Mouse (Mus musculus) adrenal gland, postnatal 14 days (tissue): ENCODE measurements at regions not wholly inside any gene's neighbourhood (a gene's known extent, or its start where the extent isn't known, plus 50 kb on each side); places are given as distances from the start of the nearest gene placed in this dataset.

Source experiments
- DNase-seq: peaks from one replicate; pipeline ENCODE4 v3.0.0; 2021; ENCODE audit warnings: mixed read lengths

DNA sequence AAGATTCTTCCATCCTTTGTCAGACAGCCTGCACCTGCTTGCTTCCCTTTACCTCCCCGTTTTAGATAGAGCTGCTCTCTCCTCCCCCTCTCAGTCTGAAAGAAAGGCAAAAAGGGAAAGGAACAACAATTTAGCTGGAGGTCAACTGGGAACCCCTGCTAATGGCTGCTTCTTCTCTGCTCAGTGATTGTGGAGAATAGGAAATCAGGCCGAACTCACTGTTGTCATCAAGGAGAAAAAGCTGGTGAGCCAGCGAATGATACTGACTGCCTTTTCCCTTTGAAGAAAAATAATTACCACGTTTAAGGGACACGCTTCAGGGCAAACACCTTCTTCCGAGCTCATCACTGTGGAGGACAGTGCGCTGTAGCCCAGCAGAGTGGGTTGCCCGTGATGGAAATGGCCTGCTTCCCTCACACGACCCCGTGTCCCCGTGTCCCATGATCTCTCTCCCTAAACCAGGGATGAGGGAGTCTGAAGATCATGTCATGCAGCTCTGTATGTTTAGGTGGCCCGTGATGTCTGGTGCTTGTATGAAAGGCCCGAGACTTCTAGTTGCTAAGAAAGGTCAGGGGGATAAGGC is 183.8 kb upstream of the Sash1 start:
- DNase-seq: no peak

DNA sequence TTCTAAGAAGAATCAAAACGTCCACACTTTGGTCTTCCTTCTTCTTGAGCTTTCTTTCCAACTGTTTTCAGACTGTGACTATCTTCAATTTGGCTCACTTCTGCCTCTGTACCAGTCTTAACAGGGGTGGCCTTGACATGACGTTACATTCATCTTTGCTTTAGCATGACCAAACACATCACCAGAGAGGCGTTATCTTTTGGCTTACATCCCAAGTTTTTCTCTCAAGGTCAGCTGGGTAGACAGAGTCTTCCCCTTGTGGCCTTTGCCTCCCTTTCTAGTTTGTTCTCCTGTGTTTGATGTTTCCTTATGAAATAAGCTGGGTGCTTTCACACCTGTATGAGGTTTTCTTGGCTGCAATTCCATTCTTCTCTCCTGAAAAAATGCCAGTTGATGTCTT is 180.7 kb upstream of the Sash1 start:
- peak; percentile 27 for DNase-seq

DNA sequence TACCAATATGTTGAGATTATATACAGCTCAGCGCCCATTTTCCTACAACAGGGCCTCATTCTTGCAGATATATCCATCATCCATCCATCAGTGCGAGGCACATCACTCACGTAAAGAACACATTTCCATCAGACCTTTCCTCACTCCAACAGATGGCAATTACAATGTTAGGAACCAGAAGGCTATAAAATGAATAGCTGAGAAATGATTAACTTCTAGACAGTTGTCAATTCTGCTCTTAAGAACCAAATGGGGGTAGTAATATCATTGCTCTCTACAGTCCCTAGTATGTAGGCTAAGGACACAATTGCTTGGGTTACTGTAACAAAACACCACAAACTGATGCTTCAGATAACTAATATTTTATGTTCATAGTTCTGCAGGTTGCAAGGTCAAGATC is 176.1 kb upstream of the Sash1 start:
- no peak for DNase-seq

DNA sequence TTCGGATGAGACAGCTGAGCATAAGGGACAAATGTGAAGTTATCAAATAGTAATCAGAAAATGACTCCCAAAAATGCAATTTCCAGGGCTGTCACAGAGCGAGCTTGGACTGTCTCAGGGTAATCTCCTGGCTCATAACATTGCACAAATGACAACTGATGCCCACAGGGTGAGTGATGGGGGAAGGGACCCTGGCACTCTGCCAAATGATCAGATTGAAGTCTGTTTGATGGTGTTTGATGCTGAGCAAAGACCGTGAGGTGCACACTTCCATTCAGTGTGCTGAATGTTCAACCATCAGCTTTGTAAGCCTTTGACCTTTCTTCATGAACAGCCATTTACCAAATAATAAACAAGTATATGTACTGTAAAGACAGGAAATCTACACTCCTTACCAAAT is 169.4 kb upstream of the Sash1 start:
- peak; percentile 7 for DNase-seq

DNA sequence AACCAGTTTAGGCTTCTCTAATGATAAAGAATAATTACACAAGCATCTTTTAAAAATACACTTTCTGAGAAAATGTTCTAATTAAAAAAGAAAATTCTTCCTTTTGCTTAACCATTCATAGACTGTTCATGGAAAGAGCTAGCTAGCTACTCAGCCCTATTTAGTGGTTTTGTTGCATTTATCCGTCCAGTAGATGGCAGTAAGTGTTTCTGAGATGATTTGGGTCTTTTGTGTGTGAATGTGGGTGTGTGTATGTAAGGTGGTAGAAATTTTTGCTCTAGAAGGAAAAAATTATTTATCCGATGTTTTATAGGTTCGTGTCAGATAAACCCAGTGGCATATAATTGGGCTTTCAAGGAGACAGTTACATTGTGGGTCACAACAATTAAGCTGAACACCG is 167.5 kb upstream of the Sash1 start:
- no peak for DNase-seq

DNA sequence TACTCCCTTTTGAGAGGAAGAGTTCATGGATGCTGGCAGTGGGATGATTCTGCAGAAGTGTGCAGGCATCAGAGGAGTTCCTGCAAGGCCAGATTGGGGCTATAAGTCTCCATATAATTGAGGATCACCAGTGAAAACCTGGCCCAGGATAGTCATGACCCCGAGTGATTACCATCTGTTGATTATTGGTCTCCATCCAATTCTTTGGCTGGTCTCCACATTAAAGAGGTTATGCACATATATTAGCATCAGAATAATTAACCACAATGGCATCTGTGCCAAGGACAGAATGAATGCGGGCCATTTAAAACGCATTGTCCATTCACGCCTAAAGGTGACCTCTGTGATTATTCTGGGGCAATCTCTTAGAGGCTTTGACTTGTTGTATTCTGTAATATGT is 161.5 kb upstream of the Sash1 start:
- no peak for DNase-seq

DNA sequence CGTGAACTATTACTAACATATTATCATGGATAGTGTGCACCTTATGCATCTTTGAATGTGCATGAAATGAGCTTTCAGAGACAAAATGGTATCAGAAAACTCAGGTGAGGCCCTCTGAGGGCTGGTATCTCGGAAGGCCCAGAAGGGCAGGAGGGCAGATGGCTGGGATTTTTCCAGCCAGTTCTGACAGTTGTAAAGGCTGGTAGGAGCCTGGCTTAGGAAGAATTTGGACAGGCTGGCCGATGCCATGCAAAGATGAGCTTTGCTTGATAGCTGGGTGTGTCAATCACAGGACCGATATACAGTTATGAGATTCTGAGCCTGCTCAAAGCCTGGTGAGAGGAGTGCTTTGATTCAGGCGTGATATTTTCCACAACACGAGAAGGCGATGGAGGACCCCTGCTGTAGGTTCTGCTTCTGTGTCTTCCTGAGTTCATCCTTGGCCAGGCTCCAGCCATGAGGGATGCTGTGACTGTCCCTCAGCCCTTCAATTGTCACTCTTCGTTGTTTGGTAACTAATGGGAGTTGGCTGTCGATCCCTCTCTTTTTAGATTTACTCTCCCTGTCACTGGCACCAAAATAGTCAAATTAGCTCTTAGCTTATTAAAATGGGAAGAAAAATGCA is 159.0 kb upstream of the Sash1 start:
- DNase-seq: no peak

DNA sequence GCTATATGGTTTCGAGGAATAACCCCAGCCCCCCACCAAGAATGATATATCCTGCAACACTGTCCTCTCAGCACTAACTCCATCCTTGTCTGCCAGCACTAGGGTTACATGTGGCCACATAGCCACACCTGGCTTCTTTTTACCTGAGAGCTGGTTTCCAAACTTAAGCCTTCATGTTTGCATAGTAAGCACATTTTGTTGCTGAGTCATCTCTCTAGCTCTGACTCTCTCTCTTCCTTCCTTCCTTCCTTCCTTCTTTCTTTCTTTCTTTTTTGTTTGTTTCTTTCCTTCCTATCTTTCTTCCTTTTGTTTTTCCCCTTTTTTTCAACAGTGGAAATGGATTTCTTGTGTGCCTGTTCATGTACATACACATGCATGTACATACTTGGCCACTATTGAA is 157.6 kb upstream of the Sash1 start:
- DNase-seq: no peak

DNA sequence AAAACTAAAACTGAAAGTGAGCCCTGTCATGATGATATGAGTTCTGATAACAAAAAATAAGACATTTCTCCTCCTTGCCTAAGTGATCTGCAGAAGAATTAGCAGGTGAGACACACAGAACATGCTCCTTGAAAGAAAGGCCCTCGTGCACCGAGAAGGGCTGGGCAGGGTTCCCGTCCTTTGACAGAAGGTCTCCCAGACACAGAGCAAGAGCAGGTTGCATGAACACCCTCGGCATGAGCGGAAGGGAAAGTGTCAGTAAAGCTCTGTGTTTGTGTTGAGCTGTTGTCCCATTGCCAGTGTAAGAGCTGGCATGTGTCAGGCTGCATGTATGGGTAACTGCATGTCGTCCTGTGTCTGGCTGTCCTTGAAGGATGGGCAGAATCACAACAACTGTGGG is 144.6 kb upstream of the Sash1 start:
- DNase-seq: no peak

DNA sequence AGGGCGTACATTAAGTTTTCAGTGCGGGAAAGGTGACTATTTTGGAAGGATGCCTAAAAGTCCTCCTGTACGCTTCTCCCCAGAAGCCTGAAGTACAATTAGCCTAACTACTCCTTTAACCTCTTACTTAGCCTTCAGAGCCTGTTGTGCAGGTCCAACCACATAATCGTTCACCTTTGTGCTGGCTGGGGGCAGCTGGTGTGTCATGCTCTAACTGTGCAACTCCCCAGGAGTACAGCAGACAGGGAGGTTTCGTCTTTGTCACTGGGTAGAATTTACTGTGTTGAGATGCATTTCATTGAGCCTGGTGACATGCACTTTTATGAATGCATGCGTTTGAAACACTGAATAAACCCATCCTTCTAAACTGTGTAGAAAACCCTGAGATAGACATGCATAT is 143.6 kb upstream of the Sash1 start:
- DNase-seq: no peak

DNA sequence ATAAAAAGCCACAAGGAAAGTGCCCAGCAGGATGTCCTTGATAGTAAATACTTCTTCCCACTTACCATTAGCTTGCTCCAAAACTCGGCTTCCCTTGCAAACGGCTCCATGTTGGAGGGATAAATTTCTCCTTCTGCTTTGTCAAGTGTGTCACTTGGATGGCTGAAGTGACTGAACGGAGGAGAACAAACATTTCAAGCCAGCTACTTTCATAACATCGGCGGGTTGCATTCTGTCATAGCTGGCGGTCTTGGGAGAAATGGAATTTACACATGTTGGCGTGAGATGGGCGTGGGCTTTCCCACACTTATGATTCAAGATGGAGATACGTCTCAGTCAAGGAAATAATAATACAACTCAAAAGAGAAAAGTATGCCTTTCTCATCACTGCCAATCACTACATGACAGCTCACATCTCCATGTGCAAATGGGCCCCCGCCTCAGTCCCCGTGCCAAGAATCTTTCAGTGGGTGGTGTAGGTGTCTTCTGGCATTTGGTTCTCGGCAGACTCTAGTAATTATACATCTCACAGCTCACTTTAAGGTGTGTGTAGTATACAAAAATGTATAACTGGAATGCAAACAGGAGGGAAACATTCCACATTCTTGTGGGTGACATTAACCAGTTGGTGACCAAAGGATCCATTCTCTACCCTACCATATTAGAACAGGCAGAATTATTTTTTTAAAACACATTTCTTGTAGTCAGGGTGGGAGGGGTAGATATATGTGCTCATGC is 141.4 kb upstream of the Sash1 start:
- no peak for DNase-seq

DNA sequence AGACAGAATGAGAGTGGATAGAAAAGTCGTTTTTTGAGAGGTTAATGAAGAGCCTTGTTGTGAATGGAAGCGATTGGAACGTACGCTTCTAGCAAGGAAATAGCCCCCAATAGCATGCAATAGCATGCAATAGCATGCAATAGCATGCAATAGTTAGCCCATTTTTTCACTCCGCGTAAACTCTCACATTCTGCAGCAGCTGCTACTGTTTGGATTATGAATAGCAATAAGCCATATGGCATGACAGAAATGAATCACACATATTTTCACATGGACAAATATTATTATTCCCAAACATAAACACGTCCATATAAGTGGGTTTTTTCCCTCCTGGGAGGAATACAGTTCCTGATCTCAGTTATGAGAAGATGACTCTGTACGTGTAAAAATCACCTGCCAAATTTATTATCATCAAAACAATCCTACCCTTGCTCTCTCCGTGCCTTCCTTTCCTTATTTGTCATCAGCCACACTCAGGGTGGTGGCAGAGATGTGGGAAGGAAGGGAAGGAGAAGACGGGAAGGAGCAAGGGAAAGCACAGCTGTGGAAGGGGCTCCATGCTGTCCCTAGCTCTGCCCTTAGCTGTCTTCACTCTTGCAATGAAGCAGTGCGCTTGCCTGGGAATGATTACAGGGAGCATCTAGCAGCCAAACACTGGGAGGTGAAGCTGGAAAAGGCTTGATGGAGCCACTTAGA is 129.1 kb upstream of the Sash1 start:
- no peak for DNase-seq

DNA sequence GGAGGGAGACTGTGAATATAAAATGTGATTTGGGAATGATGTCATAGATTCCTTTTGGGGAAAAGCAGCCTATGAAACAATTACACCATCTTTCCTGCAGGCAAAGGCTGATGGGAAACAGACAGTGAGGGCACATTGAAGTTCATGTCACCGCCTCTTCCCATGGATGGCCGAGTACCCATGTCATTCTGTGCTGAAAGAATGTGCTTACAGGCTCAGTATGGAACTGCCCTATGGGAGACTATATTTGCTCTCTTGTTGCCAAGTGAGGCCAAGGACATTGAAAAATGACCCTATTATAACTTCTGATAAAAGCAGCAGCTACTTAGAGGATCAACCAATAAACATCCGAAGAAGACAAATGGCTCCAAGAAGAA is 127.7 kb upstream of the Sash1 start:
- no peak for DNase-seq

DNA sequence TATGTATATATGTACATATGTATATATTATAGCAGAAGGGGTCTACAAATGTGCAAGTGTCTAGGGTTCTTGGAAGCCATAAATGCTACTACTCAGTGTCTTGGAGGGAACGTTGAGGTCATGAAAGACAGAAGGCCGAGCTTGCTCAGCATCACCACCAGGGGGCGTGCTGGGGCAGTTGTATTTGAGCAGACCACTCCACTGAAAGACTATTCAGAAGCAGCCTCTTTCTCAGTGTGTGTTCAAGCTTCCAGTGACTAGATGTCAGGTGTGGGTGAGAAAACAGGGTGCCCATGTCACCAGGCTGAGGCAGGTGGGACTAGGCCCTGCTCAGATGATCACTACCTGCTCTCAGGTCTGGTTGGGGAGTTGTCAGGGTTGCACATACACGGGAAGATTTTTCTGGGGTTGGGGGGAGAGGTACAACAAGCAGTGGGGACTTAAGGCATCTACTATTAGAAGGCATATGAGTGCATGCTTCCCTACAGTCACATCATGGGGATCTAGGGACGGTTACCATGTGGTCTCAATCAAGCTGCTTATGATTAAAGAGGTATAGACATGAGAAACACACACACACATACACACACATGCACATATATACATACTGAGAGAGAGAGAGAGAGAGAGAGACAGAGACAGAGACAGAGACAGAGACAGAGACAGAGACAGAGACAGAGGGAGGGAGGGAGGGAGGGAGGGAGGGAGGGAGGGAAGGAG is 127.1 kb upstream of the Sash1 start:
- peak; percentile 90 for DNase-seq

DNA sequence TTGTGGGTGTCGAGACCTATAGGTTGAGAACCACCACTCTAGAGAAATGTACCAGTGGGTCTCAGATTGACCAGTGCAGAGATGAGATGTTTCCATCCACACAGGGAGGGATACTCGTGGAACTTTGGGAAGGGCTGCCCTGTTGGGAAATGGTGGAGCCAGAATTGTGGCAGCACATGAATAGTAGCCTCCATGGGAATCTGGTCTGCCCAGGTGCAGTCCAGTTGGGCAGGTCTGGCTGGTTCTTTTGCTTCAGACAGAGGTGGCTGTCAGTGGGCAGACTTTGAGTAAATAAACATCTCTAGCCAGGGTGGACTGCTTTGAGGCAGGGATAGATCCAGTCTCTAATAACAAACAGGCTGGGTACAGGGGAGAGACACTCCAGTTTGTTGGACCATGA is 126.0 kb upstream of the Sash1 start:
- no peak for DNase-seq

DNA sequence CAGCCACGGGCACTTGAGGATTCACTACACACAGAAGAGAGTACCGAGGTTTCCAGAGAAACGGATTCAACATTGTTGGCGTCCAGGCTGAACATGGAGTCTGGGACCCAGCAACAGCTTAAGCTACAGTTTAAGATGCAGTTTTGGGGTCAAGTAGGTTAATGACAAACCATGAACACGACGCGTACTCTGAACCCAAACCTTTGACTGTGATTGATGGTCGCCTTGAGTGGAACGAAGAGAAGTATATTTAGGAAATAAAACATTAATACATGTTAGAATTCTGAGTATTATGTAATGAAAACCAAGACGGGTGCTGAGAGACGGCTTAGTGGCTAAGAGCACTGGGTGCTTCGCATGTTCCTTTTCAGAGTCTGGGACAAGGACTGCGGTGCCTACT is 124.3 kb upstream of the Sash1 start:
- no peak for DNase-seq

DNA sequence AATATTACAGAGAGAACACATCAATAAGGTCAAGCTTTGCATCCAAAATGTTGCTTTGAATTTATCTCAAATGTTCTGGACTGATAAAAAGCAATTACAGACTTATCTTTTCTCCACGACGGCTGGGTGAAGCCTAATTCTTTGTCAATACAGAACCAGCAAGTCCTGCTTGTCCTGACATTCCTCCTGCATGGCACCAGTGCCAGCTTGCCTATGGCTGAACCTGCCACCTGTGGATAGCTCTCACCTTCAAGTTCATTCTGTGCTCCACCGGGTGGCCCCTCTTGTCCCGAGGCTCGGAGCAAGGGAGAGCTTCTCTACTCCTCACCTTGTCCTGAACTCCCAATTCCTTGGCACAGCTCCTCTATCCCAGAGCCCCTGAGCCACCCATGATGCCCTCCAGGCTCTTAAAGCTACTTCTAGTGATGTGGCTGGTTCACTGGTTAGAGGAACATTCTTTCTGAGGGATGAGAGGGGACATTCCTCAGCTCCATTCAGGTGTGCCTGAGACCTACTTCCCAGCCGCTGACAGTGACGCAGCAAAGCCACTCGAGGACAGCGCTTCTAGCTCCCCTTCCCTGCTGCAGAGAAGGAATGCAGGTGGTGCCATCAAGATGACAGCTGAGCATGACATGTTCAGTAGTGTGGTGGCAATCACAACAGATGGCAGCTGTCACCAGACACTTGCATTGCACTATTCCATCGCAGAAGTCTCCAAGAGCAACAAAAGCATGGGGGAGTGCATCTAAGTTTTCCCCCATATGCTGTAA is 119.5 kb upstream of the Sash1 start:
- DNase-seq: no peak

DNA sequence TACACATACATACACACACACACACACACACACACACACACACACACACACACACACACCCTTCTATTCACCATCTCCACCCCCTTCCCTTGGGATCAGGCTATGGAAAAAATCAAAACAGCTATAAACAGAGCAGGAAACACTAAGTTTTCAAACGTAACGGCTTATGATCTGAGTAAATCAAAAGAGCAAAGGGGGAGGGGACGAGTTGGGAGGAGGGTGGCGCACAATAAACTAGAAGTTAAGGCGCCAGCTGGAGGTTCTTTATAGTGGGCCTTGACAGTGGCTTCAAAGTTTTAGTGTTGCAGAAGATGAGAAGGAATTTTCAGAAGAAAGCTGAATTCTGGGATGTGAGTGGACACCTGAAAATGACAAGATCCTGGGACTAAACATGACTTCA is 116.4 kb upstream of the Sash1 start:
- no peak for DNase-seq

DNA sequence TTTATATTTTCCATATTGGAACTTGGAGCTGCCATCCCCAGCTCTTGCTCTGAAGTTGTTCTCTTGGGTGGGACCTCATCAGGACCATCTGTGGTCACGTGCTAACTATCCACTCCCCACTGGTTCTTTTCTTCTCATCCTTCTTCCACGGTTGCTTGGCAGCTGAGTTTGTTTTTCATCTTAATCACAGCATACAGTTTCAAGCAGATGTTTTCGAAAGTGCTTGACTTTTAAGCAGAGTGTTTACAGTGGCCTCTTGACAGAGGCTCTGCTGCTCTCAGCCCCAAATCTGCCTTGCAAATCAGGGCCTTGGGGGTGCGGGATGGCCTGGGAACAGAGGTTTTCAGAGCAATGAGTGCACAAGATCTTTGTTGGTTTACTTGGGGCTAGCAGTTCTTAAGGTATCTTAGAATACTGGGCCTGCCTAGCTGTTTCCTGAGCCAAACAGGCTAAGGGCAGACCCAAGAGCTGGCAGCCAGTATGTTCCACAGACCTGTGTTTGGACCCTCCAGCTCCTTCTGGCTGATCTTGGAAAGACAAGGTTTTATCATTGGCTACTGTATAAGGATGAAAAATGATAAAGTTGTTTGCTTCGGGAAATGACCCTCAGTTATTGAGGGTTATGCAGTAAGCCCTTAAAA is 113.0 kb upstream of the Sash1 start:
- DNase-seq: no peak

DNA sequence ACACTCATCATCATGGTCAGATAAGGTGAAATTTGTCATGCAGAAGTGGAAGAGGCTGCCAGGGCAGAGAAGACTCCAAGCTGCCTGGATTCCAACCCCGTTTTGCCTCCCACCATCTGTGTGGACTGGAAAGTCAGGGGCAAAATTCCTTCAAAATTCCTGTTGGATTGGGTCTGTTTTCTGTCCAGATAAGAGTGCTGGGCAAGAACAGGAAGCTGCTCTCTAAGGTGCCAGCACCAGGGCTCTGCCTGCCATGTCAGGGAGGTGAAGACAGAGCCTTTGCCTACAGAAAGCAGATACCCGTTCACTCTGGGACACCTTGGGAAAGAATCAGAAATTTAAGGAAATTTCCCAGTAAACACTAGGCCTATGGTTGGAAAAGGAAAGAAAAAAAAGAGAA is 112.5 kb upstream of the Sash1 start:
- no peak for DNase-seq

DNA sequence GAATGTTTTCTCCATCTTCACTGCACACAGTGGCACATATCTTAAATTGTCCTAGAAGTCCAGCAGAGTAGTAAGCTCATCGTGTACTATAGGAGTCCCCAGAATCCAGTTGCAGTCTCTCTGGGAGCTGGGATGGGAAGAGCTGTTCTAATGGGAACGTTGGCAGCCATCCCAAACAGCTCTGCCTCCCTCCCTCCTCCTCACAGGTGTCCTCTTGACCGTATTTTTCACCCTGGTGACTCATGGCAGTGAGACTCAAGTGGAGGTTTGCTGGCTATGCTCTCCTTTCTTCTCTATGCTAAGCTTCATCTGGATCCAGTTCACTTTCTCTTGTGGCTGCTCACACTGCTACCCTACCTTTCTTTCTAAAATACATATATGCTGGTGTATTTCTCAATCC is 109.2 kb upstream of the Sash1 start:
- no peak for DNase-seq

DNA sequence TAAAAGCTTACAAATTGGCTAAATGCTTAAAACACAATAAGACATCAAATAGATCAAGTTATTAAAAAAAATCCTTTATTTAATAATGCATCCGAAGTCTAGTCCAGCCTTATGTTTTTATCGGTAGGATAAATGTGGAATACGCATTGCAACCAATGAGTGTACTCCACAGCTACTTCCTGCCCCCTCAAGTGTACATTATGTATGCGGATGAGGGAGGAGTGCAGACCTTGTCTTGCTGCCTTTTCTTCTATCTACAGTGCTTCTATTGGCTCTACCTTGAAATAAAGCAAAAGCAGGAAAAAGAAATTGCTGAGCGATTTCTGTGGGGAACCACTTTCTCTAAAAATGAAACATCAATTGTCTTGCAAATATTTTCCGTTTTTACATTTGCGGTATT is 100.5 kb upstream of the Sash1 start:
- DNase-seq: no peak
